Mouse (Mus musculus): ENCODE results near the gene Slc12a7.

- no peak for TF ChIP-seq CTCF (IDR thresholded peaks at IDR 0.05; ENCODE audit: control insufficient read depth, insufficient read depth, insufficient replicate concordance, low read depth, low read length)
- TF ChIP-seq POLR2A (IDR thresholded peaks at IDR 0.05; ENCODE audit: control insufficient read depth, low read depth, low read length) = no peak
Observed at GRCm38 (mm10) chr13:73687601-73688000, 45.3 kb upstream of the Slc12a7 start.

Measured in testis, adult 2 months (tissue).